Mouse (Mus musculus) liver, postnatal 0 days (tissue): ENCODE data around the gene Sertad2. TPM values are rescaled to one million over a fixed set of nuclear protein-coding genes. Genes with fewer than 3 reads are reported as not detected.
A peak's percentile ranks its signal among the peaks of the same experiment; 100 is the strongest.

Source experiments
- ATAC-seq: fragments of 200-750 bp; cut with Nextera tagmentation; 2 replicates; pipeline ENCODE4 v1.8.0; 2017; ENCODE audit warnings: mild to moderate bottlenecking, moderate library complexity
- DNase-seq: peaks from one replicate; pipeline ENCODE4 v3.0.0-alpha.2; 2016
- H3K27ac ChIP-seq: fragments of 300-500 bp; sonication (generic); 2 replicates; pipeline ENCODE4 v1.5.1; 2014; ENCODE audit warnings: antibody characterized with exemption, moderate library complexity, mild to moderate bottlenecking, low read depth
- H3K27me3 ChIP-seq: fragments of 300-500 bp; sonication (generic); 2 replicates; pipeline ENCODE4 v1.6.1; 2014; ENCODE audit warnings: low read length, control low read depth, mixed read lengths; ENCODE audit not compliant: insufficient read depth
- H3K36me3 ChIP-seq: fragments of 300-500 bp; sonication (generic); replicated peaks from 2 replicates; pipeline ENCODE4 v1.6.1; 2014; ENCODE audit warnings: mild to moderate bottlenecking, control low read depth, low read length, moderate library complexity, mixed read lengths; ENCODE audit not compliant: insufficient read depth
- H3K4me1 ChIP-seq: fragments of 300-500 bp; sonication (generic); 2 replicates; pipeline ENCODE4 v1.6.1; 2014; ENCODE audit warnings: antibody characterized with exemption, mild to moderate bottlenecking, control low read depth; ENCODE audit not compliant: insufficient read depth
- H3K4me2 ChIP-seq: fragments of 300-500 bp; sonication (generic); 2 replicates; pipeline ENCODE4 v1.6.1; 2014; ENCODE audit warnings: low read depth, mild to moderate bottlenecking, low read length, moderate library complexity, mixed read lengths
- H3K4me3 ChIP-seq: fragments of 300-500 bp; sonication (generic); 2 replicates; pipeline ENCODE4 v1.5.1; 2014; ENCODE audit warnings: low read depth, low read length
- H3K9ac ChIP-seq: fragments of 300-500 bp; sonication (generic); replicated peaks from 2 replicates; pipeline ENCODE4 v1.6.1; 2014; ENCODE audit warnings: mild to moderate bottlenecking, moderate library complexity
- H3K9me3 ChIP-seq: fragments of 300-500 bp; sonication (generic); 2 replicates; pipeline ENCODE4 v1.6.1; 2016; ENCODE audit warnings: mild to moderate bottlenecking, control low read depth, low read length, mixed read lengths
- CTCF ChIP-seq: sonication (generic); IDR thresholded peaks from 2 replicates; pipeline ENCODE4 v1.5.1; 2016; ENCODE audit warnings: antibody characterized with exemption, low read depth
- EP300 ChIP-seq: IDR thresholded peaks from 2 replicates; pipeline ENCODE4 v1.6.1; 2016; ENCODE audit warnings: antibody characterized with exemption, low read depth, mild to moderate bottlenecking
- WGBS: fragments of 180-500 bp; shearing (Covaris S2); extraction: QIAGEN DNeasy Blood & Tissue Kit; methylation state at CpG from one replicate; pipeline ENCODE4 v1.1.7; 2014; ENCODE audit not compliant: insufficient replicate concordance; 5-methylcytosine and 5-hydroxymethylcytosine counted together
- polyA plus RNA-seq: library from polyadenylated mRNA; unstranded; fragments of >200 nt; fragmentation: Nextera tagmentation; extraction: Ambion mirVana; gene quantifications from 2 replicates; pipeline ENCODE4 v1.2.1, GENCODE M21; 2015

The Sertad2 gene
- polyA plus RNA-seq: 24.0 and 28.2 TPM in 2 replicates

DNA sequence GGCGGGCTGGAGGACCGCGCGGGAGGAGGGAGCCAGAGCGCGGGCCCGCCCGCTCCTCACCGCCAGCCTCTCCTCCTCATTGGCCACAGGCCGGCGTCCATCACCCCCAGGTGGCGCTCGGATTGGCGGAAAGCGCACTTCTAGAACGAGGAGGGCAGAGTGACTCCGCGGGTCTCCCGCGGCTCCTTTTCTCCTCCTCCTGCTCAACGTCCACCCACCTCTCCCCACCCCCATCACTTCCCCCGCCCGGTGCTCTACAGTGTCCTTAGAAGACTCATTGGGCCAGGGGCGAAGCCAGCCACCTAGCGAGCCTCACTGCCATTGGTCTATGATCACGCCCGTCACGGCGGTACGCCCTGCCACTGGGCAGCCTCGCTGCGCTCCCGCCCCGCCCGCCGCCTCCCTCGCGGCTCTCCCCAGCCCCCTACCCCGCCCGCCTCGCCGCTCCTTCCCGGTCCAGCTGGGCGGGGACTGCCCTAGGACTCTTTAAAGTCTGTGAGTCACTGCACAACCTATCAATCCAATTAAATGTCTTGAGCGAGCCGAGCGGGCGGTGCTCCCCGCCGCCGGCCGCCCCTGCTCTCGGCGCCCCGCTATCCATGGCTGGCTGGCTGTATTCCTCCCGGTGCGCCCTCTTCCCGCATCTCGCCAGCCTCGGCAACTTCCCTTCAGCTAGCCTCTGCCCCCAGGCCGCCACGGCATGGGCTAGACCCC, at the start of gene Sertad2:
Sertad2 (plus strand) TSS at position 515 of the 714 bp plus-strand sequence.
- H3K27me3 ChIP-seq: no peaks in the 10 kb centered on the region
- H3K27ac ChIP-seq: peak within 1 kb of the TSS; percentile 83
- peak within 1 kb of the TSS; percentile 92 for H3K4me2 ChIP-seq
- DNase-seq: peak; percentile 97
- WGBS: under 1% methylated on average over 53 of the region's 62 CpGs
- TF ChIP-seq CTCF (peak; percentile 23), EP300 (no peak)
- H3K36me3 ChIP-seq: no peaks in the 10 kb centered on the region
- peak within 1 kb of the TSS; percentile 72 for H3K9ac ChIP-seq
- H3K9me3 ChIP-seq: no peaks in the 10 kb centered on the region
- H3K4me1 ChIP-seq: peaks cover 20% of the 10 kb centered on the region
- H3K4me3 ChIP-seq: peak within 1 kb of the TSS; percentile 83
- peak; percentile 95 for ATAC-seq

DNA sequence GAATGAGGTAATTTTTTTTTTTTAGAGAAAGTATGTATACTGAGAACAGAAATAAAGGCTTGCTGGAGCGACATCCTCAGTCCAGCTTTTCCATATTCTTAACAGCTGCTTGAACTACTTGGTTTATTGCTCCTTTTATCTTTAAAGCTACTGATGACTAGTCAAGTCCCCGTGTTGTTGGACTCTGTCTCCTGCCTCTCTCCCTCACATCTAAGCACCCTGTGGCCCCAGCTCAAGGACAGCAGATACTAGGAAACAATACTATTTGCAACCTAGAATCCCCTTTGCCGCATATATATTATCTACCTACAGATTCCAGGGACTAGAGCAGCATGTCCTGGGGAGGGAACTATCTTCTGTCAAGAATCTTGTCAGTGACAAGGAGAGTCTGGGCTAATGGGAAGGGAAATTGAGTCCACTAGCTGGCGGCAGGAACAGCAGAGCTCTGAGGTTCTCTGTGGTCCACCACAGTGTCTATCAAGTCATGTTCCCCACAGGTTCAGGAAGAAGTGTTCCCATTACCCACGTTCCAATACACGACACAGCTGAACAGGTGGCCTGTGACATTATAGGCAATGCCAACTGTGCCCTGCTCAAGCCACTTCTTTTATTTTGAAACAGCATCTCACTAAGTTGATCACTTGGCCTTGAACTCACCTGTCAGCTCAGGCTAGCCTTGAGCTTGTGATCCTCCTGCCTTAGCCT, 49.0 kb upstream of the Sertad2 start:
- Histone ChIP-seq H3K36me3 (no peaks in the 10 kb centered on the region), H3K9me3 (no peaks in the 10 kb centered on the region), H3K4me2 (no peak overlapping the region), H3K4me3 (no peak overlapping the region), H3K4me1 (no peaks in the 10 kb centered on the region), H3K9ac (no peak overlapping the region), H3K27me3 (no peaks in the 10 kb centered on the region), H3K27ac (no peak overlapping the region)
- ATAC-seq (no peak), DNase-seq (no peak)
- no peak for TF ChIP-seq CTCF
- WGBS: 63% methylated on average over 6 of the region's 6 CpGs

DNA sequence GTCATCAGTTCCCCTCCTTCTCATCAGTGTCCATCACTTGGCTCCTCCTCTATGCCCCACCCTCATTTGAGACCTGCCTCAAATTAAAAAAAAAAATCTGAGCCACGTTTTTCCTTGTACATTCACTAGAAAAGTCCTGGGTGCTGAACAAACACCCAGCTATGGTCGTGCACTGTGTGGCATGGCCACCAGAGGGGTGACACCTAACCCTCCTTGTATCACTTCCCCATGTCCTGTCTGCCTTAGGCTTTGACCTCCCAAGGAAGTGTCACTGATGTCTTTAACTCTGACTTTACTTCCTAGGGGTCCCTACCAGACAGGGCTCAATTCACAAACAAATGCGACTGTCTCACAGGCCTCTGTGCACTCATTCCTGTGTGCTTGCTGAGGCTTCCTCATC, 42.5 kb upstream of the Sertad2 start:
- H3K36me3 ChIP-seq: no peaks in the 10 kb centered on the region
- no peak overlapping the region for H3K9ac ChIP-seq
- no peaks in the 10 kb centered on the region for H3K27me3 ChIP-seq
- peak; percentile 46 for TF ChIP-seq CTCF
- no peak for TF ChIP-seq EP300
- ATAC-seq (no peak), DNase-seq (no peak)
- no peak overlapping the region for H3K4me3 ChIP-seq
- no peaks in the 10 kb centered on the region for H3K9me3 ChIP-seq
- no peak overlapping the region for H3K4me2 ChIP-seq
- H3K4me1 ChIP-seq: no peaks in the 10 kb centered on the region
- WGBS: 28% methylated on average over 3 of the region's 3 CpGs
- H3K27ac ChIP-seq: no peak overlapping the region

DNA sequence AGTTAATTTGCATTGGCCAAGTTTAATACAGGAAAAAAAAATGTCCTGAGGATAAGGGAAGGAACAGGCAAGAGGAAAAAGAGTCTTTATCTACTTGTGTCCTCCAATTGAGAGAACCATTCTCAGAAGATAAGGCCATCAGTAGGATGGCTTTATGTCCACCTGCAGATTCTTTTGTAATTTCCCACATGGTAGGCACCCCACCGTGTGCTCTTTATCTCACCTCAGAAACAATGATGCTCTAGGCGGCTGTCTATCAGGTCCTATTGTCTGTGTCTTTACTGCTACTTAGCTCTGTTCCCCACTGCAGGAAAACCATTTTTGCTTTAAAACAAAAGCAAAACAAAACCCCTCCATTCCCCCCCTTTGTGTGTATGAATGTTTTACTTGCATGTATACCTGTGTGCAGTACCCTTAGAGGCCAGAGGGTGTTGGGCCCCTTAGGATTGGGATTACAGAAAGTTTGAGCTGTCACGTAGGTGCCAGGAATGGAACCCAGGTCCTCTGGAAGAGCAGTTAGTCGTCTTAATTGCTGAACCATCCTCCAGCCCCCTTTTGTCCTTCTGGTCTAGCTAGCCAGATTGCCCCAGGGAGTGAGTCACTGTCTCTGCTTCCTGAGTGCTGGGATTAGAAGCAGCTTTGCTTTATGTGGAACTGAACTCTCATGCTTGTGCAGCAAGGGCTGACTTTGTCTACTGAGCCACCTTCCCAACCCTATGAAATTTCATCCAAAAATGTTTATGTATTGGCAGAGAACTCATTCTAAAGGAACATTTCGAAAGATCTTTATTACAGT, 41.7 kb upstream of the Sertad2 start:
- Histone ChIP-seq H3K4me3 (no peak overlapping the region), H3K9me3 (no peaks in the 10 kb centered on the region), H3K27ac (no peak overlapping the region), H3K27me3 (no peaks in the 10 kb centered on the region), H3K4me2 (no peak overlapping the region), H3K9ac (no peak overlapping the region), H3K4me1 (no peaks in the 10 kb centered on the region), H3K36me3 (no peaks in the 10 kb centered on the region)
- no peak for DNase-seq
- WGBS: 69% methylated on average over 5 of the region's 5 CpGs
- ATAC-seq: no peak
- TF ChIP-seq EP300 (no peak), CTCF (no peak)

DNA sequence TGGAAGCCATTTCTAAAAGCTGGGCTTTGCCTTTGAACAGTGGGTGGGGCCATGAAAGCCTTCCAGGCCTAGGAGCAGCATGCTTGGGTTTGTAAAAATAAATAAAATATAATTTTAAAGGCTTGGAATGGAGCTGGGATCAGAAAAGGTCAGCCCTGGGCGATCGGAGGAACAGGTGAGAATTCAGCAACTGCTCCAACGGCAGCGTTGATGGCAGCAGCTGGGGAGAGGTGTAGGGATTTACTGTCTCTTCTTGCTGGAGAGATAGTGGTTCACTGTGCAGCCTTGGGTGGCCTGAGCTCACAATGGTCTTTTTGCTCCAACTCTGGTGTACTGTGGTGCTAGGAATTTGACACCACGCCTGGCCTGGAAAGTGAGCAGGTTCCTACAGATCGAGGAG, 29.5 kb upstream of the Sertad2 start:
- DNase-seq (no peak), ATAC-seq (no peak)
- H3K27ac ChIP-seq: no peak overlapping the region
- H3K4me3 ChIP-seq: no peak overlapping the region
- H3K27me3 ChIP-seq: no peaks in the 10 kb centered on the region
- no peak overlapping the region for H3K9ac ChIP-seq
- no peaks in the 10 kb centered on the region for H3K9me3 ChIP-seq
- 89% methylated on average over 6 of the region's 6 CpGs for WGBS
- TF ChIP-seq EP300 (no peak), CTCF (no peak)
- no peaks in the 10 kb centered on the region for H3K36me3 ChIP-seq
- no peak overlapping the region for H3K4me2 ChIP-seq
- H3K4me1 ChIP-seq: no peaks in the 10 kb centered on the region

DNA sequence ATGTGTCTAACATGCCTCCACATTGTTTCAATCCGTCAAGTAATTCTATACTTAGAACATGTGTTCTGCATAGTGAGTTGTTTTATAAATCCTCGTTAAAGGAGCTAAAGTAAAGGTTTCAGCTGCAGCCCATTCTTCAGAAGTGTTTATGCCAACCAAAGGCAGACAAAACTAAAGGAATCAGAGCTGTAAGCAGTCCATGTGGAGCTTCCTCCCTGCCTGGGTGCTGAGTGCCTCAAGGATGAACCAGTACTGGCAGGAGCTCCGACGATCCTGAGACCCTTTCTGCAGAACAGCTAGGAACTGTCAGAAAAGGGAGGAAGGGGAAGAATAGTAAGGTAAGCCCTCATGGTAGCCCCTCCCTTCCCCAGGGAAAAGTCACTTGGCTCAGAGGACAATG, 28.3 kb upstream of the Sertad2 start:
- no peak for ATAC-seq
- 73% methylated on average over 4 of the region's 4 CpGs for WGBS
- Histone ChIP-seq H3K4me3 (no peak overlapping the region), H3K4me2 (no peak overlapping the region), H3K27ac (no peak overlapping the region), H3K9ac (no peak overlapping the region), H3K36me3 (no peaks in the 10 kb centered on the region), H3K4me1 (no peaks in the 10 kb centered on the region), H3K27me3 (no peaks in the 10 kb centered on the region), H3K9me3 (no peaks in the 10 kb centered on the region)
- TF ChIP-seq EP300: no peak
- TF ChIP-seq CTCF: no peak
- DNase-seq: no peak
